In genomic region chr7:84382346-84382745, GRCm38 (mm10) we compare ENCODE assay signal across 24 mouse cellular contexts. TPM values are rescaled to one million over a fixed set of nuclear protein-coding genes. Genes with fewer than 3 reads are reported as not detected.
A peak's percentile ranks its signal among the peaks of the same experiment; 100 is the strongest.
DNase-seq lines count a peak whose midpoint lies in the region; ATAC-seq and TF ChIP-seq lines count a peak whose summit lies in the region.
"Had no signal": no experiment of that assay in that cellular context is flagged by ENCODE, and none has a peak within 500 bp of the region (broad histone marks: within the 10 kb centered on the region; RNA-seq: fewer than 3 reads in every experiment).

No protein-coding gene starts in this region.

- DNase-seq in forebrain, embryonic 11.5 days (ENCODE audit: low spot score): peak; percentile 11
- no peak for DNase-seq in forebrain, embryonic 10.5 days (ENCODE audit: extremely low spot score, low spot score)
- DNase-seq in heart, adult 11 months: peak; percentile 63
- no peak for DNase-seq in midbrain, postnatal 0 days (ENCODE audit: low spot score)
- DNase-seq: adrenal gland, adult 8-10 months; adrenal gland, postnatal 14 days; adrenal gland, postnatal 36 days; B cell, adult 2 months; cerebellum, adult 11-12 months; cerebellum, adult 2 months; cerebellum, adult 9-10 months; cerebellum, postnatal 10 days; cerebellum, postnatal 25 days; forebrain, postnatal 0 days had no signal

- ATAC-seq in forebrain, embryonic 11.5 days (replicated peaks; ENCODE audit: low FRiP score): no peak
- no peak for ATAC-seq in heart, embryonic 12.5 days (ENCODE audit: insufficient number of reproducible peaks, low FRiP score)
- 0 out of 2 replicates have a peak, but pooled peaks have one; percentile 51 for ATAC-seq in midbrain, postnatal 0 days (ENCODE audit: low FRiP score)
- no peak for ATAC-seq in midbrain, embryonic 15.5 days (replicated peaks)
- ATAC-seq: activated CD4-positive, CD25-positive, alpha-beta regulatory T cell, adult 4 months; CD4-positive, CD25-positive, alpha-beta regulatory T cell, adult 4 months; forebrain, embryonic 14.5 days; forebrain, postnatal 0 days; Patski had no signal

- no peaks in the 10 kb centered on the region for H3K4me1 ChIP-seq in forebrain, embryonic 11.5 days (replicated peaks; ENCODE audit: control insufficient read depth, insufficient read depth, low read length)
- no peaks in the 10 kb centered on the region for H3K4me1 ChIP-seq in forebrain, embryonic 10.5 days
- H3K4me1 ChIP-seq in heart, embryonic 12.5 days (replicated peaks): no peaks in the 10 kb centered on the region
- no peaks in the 10 kb centered on the region for H3K4me1 ChIP-seq in midbrain, postnatal 0 days (ENCODE audit: insufficient read depth, low read length)
- H3K4me1 ChIP-seq in midbrain, embryonic 15.5 days: 0 out of 2 replicates have a peak, but pooled peaks cover 2% of the 10 kb centered on the region
- H3K4me1 ChIP-seq: embryonic facial prominence, embryonic 10.5 days; embryonic facial prominence, embryonic 12.5 days had no signal

- no peak overlapping the region for H3K4me3 ChIP-seq in forebrain, embryonic 11.5 days (ENCODE audit: low read depth, low read length)
- H3K4me3 ChIP-seq in forebrain, embryonic 10.5 days: no peak overlapping the region
- no peak overlapping the region for H3K4me3 ChIP-seq in heart, embryonic 12.5 days
- no peak overlapping the region for H3K4me3 ChIP-seq in midbrain, postnatal 0 days (ENCODE audit: low read depth, low read length)
- no peak overlapping the region for H3K4me3 ChIP-seq in midbrain, embryonic 15.5 days
- H3K4me3 ChIP-seq: embryonic facial prominence, embryonic 10.5 days; embryonic facial prominence, embryonic 12.5 days had no signal

- no peak overlapping the region for H3K4me2 ChIP-seq in forebrain, embryonic 11.5 days (ENCODE audit: low read depth, low read length, severe bottlenecking)
- H3K4me2 ChIP-seq in heart, embryonic 12.5 days: no peak overlapping the region
- H3K4me2 ChIP-seq in midbrain, postnatal 0 days (ENCODE audit: low read depth, low read length, poor library complexity, severe bottlenecking): no peak overlapping the region
- no peak overlapping the region for H3K4me2 ChIP-seq in midbrain, embryonic 15.5 days
- H3K4me2 ChIP-seq: embryonic facial prominence, embryonic 12.5 days had no signal

- 83% methylated on average over 3 of the region's 3 CpGs for WGBS in forebrain, embryonic 11.5 days
- 89% methylated on average over 3 of the region's 3 CpGs for WGBS in forebrain, embryonic 10.5 days
- WGBS in heart, embryonic 12.5 days: 73% methylated on average over 3 of the region's 3 CpGs
- WGBS in midbrain, postnatal 0 days: 96% methylated on average over 3 of the region's 3 CpGs
- WGBS in midbrain, embryonic 15.5 days: 95% methylated on average over 3 of the region's 3 CpGs

- no peaks in the 10 kb centered on the region for H3K9me3 ChIP-seq in forebrain, embryonic 11.5 days (ENCODE audit: control insufficient read depth, low read length)
- no peaks in the 10 kb centered on the region for H3K9me3 ChIP-seq in forebrain, embryonic 10.5 days
- no peaks in the 10 kb centered on the region for H3K9me3 ChIP-seq in heart, embryonic 12.5 days (replicated peaks)
- H3K9me3 ChIP-seq in midbrain, postnatal 0 days (ENCODE audit: low read length): no peaks in the 10 kb centered on the region
- no peaks in the 10 kb centered on the region for H3K9me3 ChIP-seq in midbrain, embryonic 15.5 days
- H3K9me3 ChIP-seq: embryonic facial prominence, embryonic 10.5 days; embryonic facial prominence, embryonic 12.5 days; G1E had no signal

- no peaks in the 10 kb centered on the region for H3K27me3 ChIP-seq in forebrain, embryonic 11.5 days (ENCODE audit: control insufficient read depth, insufficient read depth, low read length)
- H3K27me3 ChIP-seq in forebrain, embryonic 10.5 days (ENCODE audit: poor library complexity, severe bottlenecking): no peaks in the 10 kb centered on the region
- no peaks in the 10 kb centered on the region for H3K27me3 ChIP-seq in heart, embryonic 12.5 days (replicated peaks)
- H3K27me3 ChIP-seq in midbrain, postnatal 0 days (ENCODE audit: insufficient read depth, low read length): no peaks in the 10 kb centered on the region
- H3K27me3 ChIP-seq in midbrain, embryonic 15.5 days (replicated peaks): no peaks in the 10 kb centered on the region
- H3K27me3 ChIP-seq: CH12.LX; embryonic facial prominence, embryonic 12.5 days; Patski had no signal

- no peaks in the 10 kb centered on the region for H3K36me3 ChIP-seq in forebrain, embryonic 11.5 days (ENCODE audit: control insufficient read depth, insufficient read depth, low read length)
- H3K36me3 ChIP-seq in forebrain, embryonic 10.5 days (replicated peaks): peaks cover 17% of the 10 kb centered on the region; the same call in 1 of the 2 replicates
- H3K36me3 ChIP-seq in heart, embryonic 12.5 days: no peaks in the 10 kb centered on the region
- H3K36me3 ChIP-seq in midbrain, postnatal 0 days (ENCODE audit: insufficient read depth, low read length): no peaks in the 10 kb centered on the region
- H3K36me3 ChIP-seq in midbrain, embryonic 15.5 days (replicated peaks): no peaks in the 10 kb centered on the region
- H3K36me3 ChIP-seq: embryonic facial prominence, embryonic 12.5 days; G1E had no signal

- no peak for TF ChIP-seq CTCF in midbrain, postnatal 0 days (IDR thresholded peaks at IDR 0.05)

- H3K9ac ChIP-seq in forebrain, embryonic 11.5 days (ENCODE audit: low read length): no peak overlapping the region
- no peak overlapping the region for H3K9ac ChIP-seq in heart, embryonic 12.5 days
- H3K9ac ChIP-seq in midbrain, postnatal 0 days (replicated peaks; ENCODE audit: low read length, poor library complexity, severe bottlenecking): no peak overlapping the region
- no peak overlapping the region for H3K9ac ChIP-seq in midbrain, embryonic 15.5 days
- H3K9ac ChIP-seq: embryonic facial prominence, embryonic 12.5 days; forebrain, postnatal 0 days had no signal

- H3K27ac ChIP-seq in forebrain, embryonic 11.5 days (ENCODE audit: low read depth, low read length): no peak overlapping the region
- no peak overlapping the region for H3K27ac ChIP-seq in forebrain, embryonic 10.5 days
- no peak overlapping the region for H3K27ac ChIP-seq in heart, embryonic 12.5 days (ENCODE audit: poor library complexity, severe bottlenecking)
- H3K27ac ChIP-seq in midbrain, postnatal 0 days (ENCODE audit: low read depth, low read length): no peak overlapping the region
- no peak overlapping the region for H3K27ac ChIP-seq in midbrain, embryonic 15.5 days
- H3K27ac ChIP-seq: embryonic facial prominence, embryonic 10.5 days; embryonic facial prominence, embryonic 12.5 days had no signal

RNA-seq across cellular contexts. Expression of gene Arnt2, which starts 27.6 kb away (rescaled TPM):
- polyA plus RNA-seq in forebrain, embryonic 11.5 days (2014; fragmentation: Nextera tagmentation; extraction: Ambion mirVana): 40.9 and 43.0 TPM in 2 replicates
- polyA plus RNA-seq in forebrain, embryonic 10.5 days (2016; fragmentation: Nextera tagmentation; extraction: Ambion mirVana): 23.3 and 27.9 TPM in 2 replicates
- 4.4 and 5.3 TPM in 2 replicates for polyA plus RNA-seq in heart, embryonic 12.5 days (2016; fragmentation: Nextera tagmentation; extraction: Ambion mirVana)
- 165 and 166 TPM in 2 replicates for total RNA-seq in midbrain, postnatal 0 days (2014; rRNA removed)
- 62.9 and 63.1 TPM in 2 replicates for polyA plus RNA-seq in midbrain, postnatal 0 days (2015; fragmentation: Nextera tagmentation; extraction: Ambion mirVana)
- 88.4 and 96.8 TPM in 2 replicates for polyA plus RNA-seq in midbrain, embryonic 15.5 days (2015; fragmentation: Nextera tagmentation; extraction: Ambion mirVana)
- polyA plus RNA-seq: G1E had no signal

Comparison
In these comparisons a context has a peak if more than half of its experiments do, and no peak if none do; other contexts are left out.
1. DNase-seq: peak in forebrain, embryonic 11.5 days (single experiment) and heart, adult 11 months (single experiment); none in forebrain, embryonic 10.5 days (single experiment) and midbrain, postnatal 0 days (single experiment).